Mouse (Mus musculus) megakaryocyte, embryonic 14.5 days (primary cell): ENCODE data around the gene Ywhah.

Experiments used
- FLI1 ChIP-seq: IDR thresholded peaks from 2 replicates; pipeline ENCODE4 v1.6.1; 2012; ENCODE audit warnings: low read length, inconsistent platforms, mixed read lengths
- GATA1 ChIP-seq: IDR thresholded peaks from 3 replicates; pipeline ENCODE4 v1.6.1; 2012; ENCODE audit warnings: mixed read lengths, low read length, inconsistent platforms, borderline replicate concordance

- TF ChIP-seq FLI1 (no peak), GATA1 (no peak)
Observed at GRCm38 (mm10) chr5:33024474-33024873, 5.9 kb downstream of the Ywhah start.
